Mouse (Mus musculus) heart, postnatal 0 days (tissue): ENCODE results near the gene S1pr1. TPM values are rescaled to one million over a fixed set of nuclear protein-coding genes. Genes with fewer than 3 reads are reported as not detected.

Experiments used
- ATAC-seq: fragments of 200-750 bp; cut with Nextera tagmentation; 2 replicates; pipeline ENCODE4 v1.8.0; 2017; ENCODE audit warnings: low read depth, moderate number of reproducible peaks, moderate library complexity; ENCODE audit not compliant: insufficient read depth
- DNase-seq: peaks from one replicate; pipeline ENCODE4 v3.0.0-alpha.2; 2016; ENCODE audit warnings: low spot score
- H3K27ac ChIP-seq: fragments of 300-500 bp; sonication (generic); 2 replicates; pipeline ENCODE4 v1.5.1; 2014; ENCODE audit warnings: low read depth, mild to moderate bottlenecking
- H3K27me3 ChIP-seq: fragments of 300-500 bp; sonication (generic); 2 replicates; pipeline ENCODE4 v1.6.1; 2014; ENCODE audit warnings: low read length, mixed read lengths; ENCODE audit not compliant: control insufficient read depth, insufficient read depth
- H3K36me3 ChIP-seq: fragments of 300-500 bp; sonication (generic); replicated peaks from 2 replicates; pipeline ENCODE4 v1.6.1; 2014; ENCODE audit warnings: low read length, mixed read lengths; ENCODE audit not compliant: control insufficient read depth, insufficient read depth
- H3K4me1 ChIP-seq: fragments of 300-500 bp; sonication (generic); 2 replicates; pipeline ENCODE4 v1.6.1; 2014; ENCODE audit warnings: antibody characterized with exemption; ENCODE audit not compliant: control insufficient read depth, insufficient read depth
- H3K4me2 ChIP-seq: fragments of 300-500 bp; sonication (generic); 2 replicates; pipeline ENCODE4 v1.6.1; 2014; ENCODE audit warnings: low read depth, mild to moderate bottlenecking, low read length, moderate library complexity
- H3K4me3 ChIP-seq: fragments of 300-500 bp; sonication (generic); 2 replicates; pipeline ENCODE4 v1.5.1; 2014; ENCODE audit warnings: low read depth, low read length
- H3K9ac ChIP-seq: fragments of 300-500 bp; sonication (generic); replicated peaks from 2 replicates; pipeline ENCODE4 v1.6.1; 2014; ENCODE audit warnings: low read depth, low read length, mixed read lengths
- H3K9me3 ChIP-seq: fragments of 300-500 bp; sonication (generic); replicated peaks from 2 replicates; pipeline ENCODE4 v1.6.1; 2016; ENCODE audit warnings: low read length; ENCODE audit not compliant: control insufficient read depth
- CTCF ChIP-seq: IDR thresholded peaks from 2 replicates; pipeline ENCODE4 v1.5.1; 2016; ENCODE audit warnings: antibody characterized with exemption, control low read depth, low read depth
- EP300 ChIP-seq: IDR thresholded peaks from 2 replicates; pipeline ENCODE4 v1.6.1; 2016; ENCODE audit warnings: antibody characterized with exemption, low read depth
- WGBS: fragments of 180-500 bp; shearing (Covaris S2); extraction: QIAGEN DNeasy Blood & Tissue Kit; methylation state at CpG from one replicate; pipeline ENCODE4 v1.1.7; 2014; 5-methylcytosine and 5-hydroxymethylcytosine counted together
- polyA plus RNA-seq: library from polyadenylated mRNA; unstranded; fragments of >200 nt; fragmentation: Nextera tagmentation; extraction: Ambion mirVana; gene quantifications from 2 replicates; pipeline ENCODE4 v1.2.1, GENCODE M21; 2015
- total RNA-seq: library from RNA; depleted of rRNA; stranded (reverse); fragments of >200 nt; gene quantifications from 2 replicates; pipeline ENCODE4 v1.2.3, GENCODE M21; 2014; ENCODE audit warnings: low replicate concordance; rRNA removed

The S1pr1 gene
- total and polyA plus RNA-seq, 2 experiments from 2014 or later, result 74.6 to 160 TPM

GRCm38 (mm10) chr3:115664497-115664896, 50.4 kb downstream of the S1pr1 start:
- no peak overlapping the region for H3K9ac ChIP-seq
- no peak overlapping the region for H3K4me2 ChIP-seq
- no peak overlapping the region for H3K4me3 ChIP-seq
- 36% methylated on average over 3 of the region's 3 CpGs for WGBS
- no peak overlapping the region for H3K27ac ChIP-seq
- DNase-seq (no peak), ATAC-seq (no peak)
- H3K9me3 ChIP-seq, result no peaks in the 10 kb centered on the region
- H3K4me1 ChIP-seq, result no peaks in the 10 kb centered on the region
- no peaks in the 10 kb centered on the region for H3K27me3 ChIP-seq
- no peaks in the 10 kb centered on the region for H3K36me3 ChIP-seq
- no peak for TF ChIP-seq CTCF
- TF ChIP-seq EP300, result no peak

GRCm38 (mm10) chr3:115660701-115661460, 54.0 kb downstream of the S1pr1 start:
- Histone ChIP-seq H3K36me3 (no peaks in the 10 kb centered on the region), H3K27ac (no peak overlapping the region), H3K4me1 (no peaks in the 10 kb centered on the region), H3K4me3 (no peak overlapping the region), H3K9ac (no peak overlapping the region), H3K9me3 (no peaks in the 10 kb centered on the region), H3K4me2 (no peak overlapping the region), H3K27me3 (no peaks in the 10 kb centered on the region)
- peak; percentile 87 for ATAC-seq
- peak; percentile 94 for TF ChIP-seq CTCF
- TF ChIP-seq EP300, result no peak
- peak; percentile 89 for DNase-seq
- WGBS, result 48% methylated on average over 9 of the region's 9 CpGs

Other genes with a start within 250 kb of the S1pr1 start
- 6.4 and 11.1 TPM in 2 replicates for gene Dph5, start 172.8 kb upstream of the S1pr1 start, total RNA-seq
- gene Dph5, start 172.8 kb upstream of the S1pr1 start, polyA plus RNA-seq, result 12.1 and 14.0 TPM in 2 replicates